Mouse (Mus musculus): ENCODE results near the gene Fam241a.

- TF ChIP-seq POLR2A (IDR thresholded peaks at IDR 0.05; ENCODE audit: extremely low read depth, insufficient read depth, low read length) (no peak), CTCF (IDR thresholded peaks at IDR 0.05; ENCODE audit: extremely low read depth, insufficient read depth, low read length) (no peak)
Observed at GRCm38 (mm10) chr3:127836798-127837153, 59.3 kb downstream of the Fam241a start.

Data from cortical plate, adult 2 months (tissue).